Mouse (Mus musculus): ENCODE results near the gene Ust.
A peak's percentile ranks its signal among the peaks of the same experiment; 100 is the strongest.

Gene Ust

GRCm38 (mm10) chr10:8428787-8429778, 89.5 kb downstream of the Ust start:
- peak; percentile 86 for DNase-seq (ENCODE audit: low read depth, low spot score)

- DNase-seq (ENCODE audit: low read depth, low spot score): peak; percentile 88
Observed at GRCm38 (mm10) chr10:8427671-8428364, 90.8 kb downstream of the Ust start.

GRCm38 (mm10) chr10:8419496-8420009, 99.1 kb downstream of the Ust start:
- no peak for DNase-seq (ENCODE audit: low read depth, low spot score)

GRCm38 (mm10) chr10:8415474-8415873, 103.2 kb downstream of the Ust start:
- DNase-seq (ENCODE audit: low read depth, low spot score): no peak

GRCm38 (mm10) chr10:8415036-8415435, 103.6 kb downstream of the Ust start:
- no peak for DNase-seq (ENCODE audit: low read depth, low spot score)

GRCm38 (mm10) chr10:8405141-8405540, 113.5 kb downstream of the Ust start:
- DNase-seq (ENCODE audit: low read depth, low spot score): no peak

GRCm38 (mm10) chr10:8392226-8392625, 126.4 kb downstream of the Ust start:
- DNase-seq (ENCODE audit: low read depth, low spot score): no peak

GRCm38 (mm10) chr10:8391264-8391748, 127.3 kb downstream of the Ust start:
- peak; percentile 85 for DNase-seq (ENCODE audit: low read depth, low spot score)

- no peak for DNase-seq (ENCODE audit: low read depth, low spot score)
Observed at GRCm38 (mm10) chr10:8388239-8388638, 130.4 kb downstream of the Ust start.

- DNase-seq (ENCODE audit: low read depth, low spot score): no peak
Observed at GRCm38 (mm10) chr10:8369894-8370500, 148.6 kb downstream of the Ust start.

GRCm38 (mm10) chr10:8365816-8366215, 152.8 kb downstream of the Ust start:
- DNase-seq (ENCODE audit: low read depth, low spot score): no peak

- DNase-seq (ENCODE audit: low read depth, low spot score): no peak
Observed at GRCm38 (mm10) chr10:8364182-8364581, 154.4 kb downstream of the Ust start.

GRCm38 (mm10) chr10:8363281-8363680, 155.3 kb downstream of the Ust start:
- DNase-seq (ENCODE audit: low read depth, low spot score): no peak

GRCm38 (mm10) chr10:8358286-8359045, 160.2 kb downstream of the Ust start:
- DNase-seq (ENCODE audit: low read depth, low spot score): no peak

- DNase-seq (ENCODE audit: low read depth, low spot score): peak; percentile 34
Observed at GRCm38 (mm10) chr10:8353534-8353933, 165.1 kb downstream of the Ust start.

GRCm38 (mm10) chr10:8350626-8351025, 168.0 kb downstream of the Ust start:
- no peak for DNase-seq (ENCODE audit: low read depth, low spot score)

GRCm38 (mm10) chr10:8347497-8347896, 171.1 kb downstream of the Ust start:
- peak; percentile 43 for DNase-seq (ENCODE audit: low read depth, low spot score)

GRCm38 (mm10) chr10:8342556-8342955, 176.1 kb downstream of the Ust start:
- DNase-seq (ENCODE audit: low read depth, low spot score): no peak

- DNase-seq (ENCODE audit: low read depth, low spot score): peak; percentile 66
Observed at GRCm38 (mm10) chr10:8339645-8340428, 178.8 kb downstream of the Ust start.

- DNase-seq (ENCODE audit: low read depth, low spot score): peak; percentile 75
Observed at GRCm38 (mm10) chr10:8336601-8337000, 182.0 kb downstream of the Ust start.

All from brain, adult 2 months (tissue).